Mouse (Mus musculus) adrenal gland, adult (tissue): Measurements from ENCODE around the gene Nr2c2.
A peak's percentile ranks its signal among the peaks of the same experiment; 100 is the strongest.
"Not testable (repeated sequence)": the region's sequence is repeated elsewhere in the genome, so short reads cannot be mapped to it uniquely, and the experiment has no call there.

Experiments used
- DNase-seq, 2 experiments: peaks; one replicate each; pipeline ENCODE4 v3.0.0; 2022 to 2023; ENCODE audit warnings: low spot score in 1 of 2; ENCODE audit not compliant: inconsistent age in 2 of 2

Nr2c2 gene

GRCm38 (mm10) chr6:92091130-92091591 lies at the start of gene Nr2c2:
Gene Nr2c2, plus strand, starts transcription at chr6:92091390.
- DNase-seq = peak; percentile 92 to 94

GRCm38 (mm10) chr6:92042055-92042454 lies 49.1 kb upstream of the Nr2c2 start:
- DNase-seq = peak; percentile 30 to 49

GRCm38 (mm10) chr6:92042850-92043249 lies 48.3 kb upstream of the Nr2c2 start:
- no peak for DNase-seq

- DNase-seq = no peak
These were observed 33.4 kb upstream of the Nr2c2 start for GRCm38 (mm10) chr6:92057768-92058167.

GRCm38 (mm10) chr6:92061725-92062124 lies 29.5 kb upstream of the Nr2c2 start:
- DNase-seq = no peak

GRCm38 (mm10) chr6:92063452-92063851 lies 27.7 kb upstream of the Nr2c2 start:
- DNase-seq = peak; percentile 52 to 76

- DNase-seq = peak; percentile 20 to 76
These were observed 27.1 kb upstream of the Nr2c2 start for GRCm38 (mm10) chr6:92064101-92064500.

- DNase-seq = peak; percentile 49 to 78
These were observed 25.3 kb upstream of the Nr2c2 start for GRCm38 (mm10) chr6:92065721-92066496.

GRCm38 (mm10) chr6:92067146-92067790 lies 23.9 kb upstream of the Nr2c2 start:
- DNase-seq = peak; percentile 76 to 90

- DNase-seq = no peak
These were observed 19.9 kb upstream of the Nr2c2 start for GRCm38 (mm10) chr6:92071121-92071839.

- no peak for DNase-seq
These were observed 10.5 kb upstream of the Nr2c2 start for GRCm38 (mm10) chr6:92080730-92081129.

- no peak for DNase-seq
These were observed 8.4 kb upstream of the Nr2c2 start for GRCm38 (mm10) chr6:92082756-92083155.

GRCm38 (mm10) chr6:92084932-92085331 lies 6.3 kb upstream of the Nr2c2 start:
- no peak for DNase-seq

GRCm38 (mm10) chr6:92089141-92089540 lies 2.0 kb upstream of the Nr2c2 start:
- not testable (repeated sequence) for DNase-seq

- DNase-seq = no peak
These were observed 1.2 kb upstream of the Nr2c2 start for GRCm38 (mm10) chr6:92089982-92090381.

- no peak for DNase-seq
These were observed 693 bp upstream of the Nr2c2 start for GRCm38 (mm10) chr6:92090497-92090896.

- peak; percentile 100 for DNase-seq
These were observed 738 bp downstream of the Nr2c2 start for GRCm38 (mm10) chr6:92091767-92092489.

GRCm38 (mm10) chr6:92092737-92093136 lies 1.5 kb downstream of the Nr2c2 start:
- peak in 1 of 2 experiments; percentile 23 for DNase-seq

GRCm38 (mm10) chr6:92093869-92094268 lies 2.7 kb downstream of the Nr2c2 start:
- DNase-seq = no peak

GRCm38 (mm10) chr6:92100679-92101360 lies 9.6 kb downstream of the Nr2c2 start:
- no peak for DNase-seq
